Mouse (Mus musculus): Measurements from ENCODE around the gene Bcar3.
"Not testable (repeated sequence)": the region's sequence is repeated elsewhere in the genome, so short reads cannot be mapped to it uniquely, and the experiment has no call there.

Bcar3 gene

GRCm38 (mm10) chr3:122293954-122294850, at the start of gene Bcar3:
Bcar3 (plus strand) TSS chr3:122294136.
- peak; percentile 96 for DNase-seq (ENCODE audit: low read depth)

DNA sequence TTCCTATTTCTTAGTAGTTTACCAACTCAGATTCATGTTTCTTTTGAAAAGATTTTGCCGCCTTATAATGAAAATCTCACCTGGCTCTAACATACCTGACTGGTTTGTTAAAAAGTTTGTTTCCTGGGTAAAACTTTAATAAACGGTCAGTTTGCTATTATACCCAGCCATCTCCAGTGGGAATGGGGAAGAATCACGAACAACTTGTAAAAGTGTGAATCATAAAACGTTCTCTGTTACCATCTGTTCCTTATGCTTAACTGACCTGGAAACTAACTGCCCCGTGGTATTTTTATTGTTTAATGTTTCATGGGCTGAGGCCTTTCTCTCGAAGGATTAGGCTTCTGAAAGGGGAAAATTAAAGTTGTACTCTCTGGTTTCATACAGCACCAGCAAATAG, 49.2 kb upstream of the Bcar3 start:
- DNase-seq (ENCODE audit: low read depth): no peak

DNA sequence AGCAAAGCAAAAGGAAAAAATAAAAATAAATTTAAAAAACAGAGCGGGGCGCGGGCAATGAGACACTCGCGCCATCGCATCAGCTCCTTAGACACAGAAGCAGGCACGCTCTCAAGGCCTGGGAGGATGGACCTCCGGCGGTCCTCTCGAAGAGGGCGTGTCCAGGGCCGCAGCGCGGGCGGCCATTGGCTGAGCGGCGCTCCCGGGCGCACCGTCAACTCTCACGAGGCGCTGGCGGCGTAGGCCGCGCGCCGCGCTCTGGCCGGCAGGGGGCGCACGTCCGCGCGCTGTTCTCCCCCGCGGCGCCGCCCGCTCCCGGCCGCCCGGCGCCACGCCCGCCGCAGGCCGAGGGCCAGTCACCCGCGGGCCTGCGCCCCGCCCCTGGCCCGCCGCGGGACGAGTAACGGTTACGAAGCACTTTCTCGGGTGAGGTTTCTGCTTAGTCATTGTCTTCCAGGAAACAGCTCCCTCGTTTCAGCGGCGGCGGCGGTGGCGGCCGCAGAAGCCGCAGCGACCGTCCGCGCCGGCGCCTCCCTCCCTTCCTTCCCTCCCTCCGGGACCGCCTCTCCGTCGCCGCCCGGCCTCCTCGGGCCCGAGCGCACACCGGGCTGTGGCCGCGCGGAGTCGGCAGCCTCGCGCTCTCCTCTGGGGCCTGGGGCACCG, 48.6 kb upstream of the Bcar3 start, which contains the start of gene Gclm:
TSS of gene Gclm (plus strand) at position 343 of the 663 bp plus-strand sequence.
- peak; percentile 98 for DNase-seq (ENCODE audit: low read depth)

GRCm38 (mm10) chr3:122245878-122246332, 48.0 kb upstream of the Bcar3 start:
- peak; percentile 57 for DNase-seq (ENCODE audit: low read depth)

DNA sequence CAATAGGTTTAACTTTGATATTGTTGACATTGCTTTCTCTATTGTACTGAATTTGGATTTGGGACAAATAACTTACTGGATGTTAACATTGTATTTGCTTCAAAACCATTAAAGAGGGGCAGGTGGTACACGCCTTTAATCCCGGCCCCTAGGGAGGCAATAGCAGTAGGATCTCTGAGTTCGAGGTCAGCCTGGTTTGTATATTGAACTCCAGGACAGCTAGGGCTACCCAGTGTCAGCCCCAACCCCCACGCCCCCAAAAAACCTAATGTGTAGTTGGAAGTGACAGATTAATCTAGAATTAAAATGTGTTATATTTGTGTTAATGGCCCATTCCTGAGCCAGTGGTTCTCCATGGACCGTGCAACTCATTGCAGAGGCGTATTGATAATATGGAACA, 47.5 kb upstream of the Bcar3 start:
- DNase-seq (ENCODE audit: low read depth): no peak

GRCm38 (mm10) chr3:122246986-122247767, 46.8 kb upstream of the Bcar3 start:
- peak; percentile 31 for DNase-seq (ENCODE audit: low read depth)

GRCm38 (mm10) chr3:122247768-122248100, 46.2 kb upstream of the Bcar3 start:
- no peak for DNase-seq (ENCODE audit: low read depth)

DNA sequence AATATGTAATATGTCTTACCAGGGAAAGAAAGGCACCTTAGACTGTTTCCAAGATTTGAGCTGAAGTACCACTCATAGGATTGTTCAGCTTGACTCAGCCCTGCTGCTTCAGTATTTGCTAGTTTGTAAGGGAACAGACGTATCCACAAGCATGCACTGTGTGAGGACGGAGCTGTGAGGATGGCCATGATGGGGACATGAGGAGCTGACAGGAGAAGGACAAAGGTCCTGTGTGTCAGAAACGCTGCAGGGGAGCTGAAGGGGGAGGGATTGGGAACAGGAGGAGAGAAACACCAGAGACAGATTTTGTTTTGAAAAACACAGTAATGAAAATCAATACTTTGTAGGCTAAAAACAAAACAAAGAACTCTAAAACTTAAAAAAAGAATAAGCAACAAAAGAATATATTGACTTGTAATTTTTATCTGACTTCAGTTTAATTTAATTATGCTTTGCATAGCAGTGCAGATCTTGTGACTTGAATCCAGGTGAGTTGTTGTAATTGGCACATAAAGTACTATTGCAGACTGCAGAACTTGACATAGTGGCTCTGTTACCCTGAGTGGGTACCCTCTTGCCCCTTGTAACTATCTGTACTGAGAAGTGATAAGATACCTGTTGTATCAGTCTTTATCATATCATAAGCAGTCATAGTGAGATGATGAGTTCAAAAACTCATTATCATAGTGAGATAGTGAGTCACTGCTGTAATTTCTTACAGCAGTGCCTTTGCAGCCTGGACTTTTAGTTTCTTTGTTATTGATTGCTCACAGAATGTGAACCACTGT, 41.3 kb upstream of the Bcar3 start:
- DNase-seq (ENCODE audit: low read depth): no peak

DNA sequence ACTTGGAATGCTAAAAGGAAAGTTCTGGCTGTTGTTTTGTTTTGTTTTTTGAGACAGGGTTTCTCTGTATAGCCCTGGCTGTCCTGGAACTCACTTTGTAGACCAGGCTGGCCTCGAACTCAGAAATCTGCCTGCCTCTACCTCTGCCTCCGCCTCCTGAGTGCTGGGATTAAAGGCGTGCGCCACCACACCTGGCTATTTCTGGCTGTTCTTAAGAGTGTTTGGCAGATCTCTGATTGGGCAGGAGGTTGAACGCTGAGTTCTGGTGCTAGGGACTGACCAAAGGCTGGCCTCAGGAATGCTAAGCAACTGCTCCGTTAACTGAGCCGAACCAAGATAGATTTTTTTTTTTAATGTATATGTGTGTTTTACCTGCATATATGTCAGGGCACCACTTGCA, 39.9 kb upstream of the Bcar3 start:
- DNase-seq (ENCODE audit: low read depth): not testable (repeated sequence)

DNA sequence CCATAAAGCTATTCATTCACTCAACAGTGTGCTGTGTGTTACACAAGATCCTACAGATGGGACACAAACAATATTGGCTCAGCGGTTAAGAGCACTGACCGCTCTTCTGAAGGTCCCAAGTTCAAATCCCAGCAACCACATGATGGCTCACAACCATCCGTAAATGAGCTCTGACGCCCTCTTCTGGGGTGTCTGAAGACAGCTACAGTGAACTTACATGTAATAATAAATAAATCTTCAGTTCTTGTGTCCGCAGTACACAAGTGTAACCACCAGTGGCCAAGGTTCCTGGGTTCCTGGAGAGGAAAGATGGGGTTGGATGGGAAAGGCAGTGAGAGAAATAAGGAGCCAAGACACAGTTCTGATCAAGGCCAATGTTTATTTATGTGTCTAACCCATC, 23.9 kb upstream of the Bcar3 start:
- peak; percentile 37 for DNase-seq (ENCODE audit: low read depth)

DNA sequence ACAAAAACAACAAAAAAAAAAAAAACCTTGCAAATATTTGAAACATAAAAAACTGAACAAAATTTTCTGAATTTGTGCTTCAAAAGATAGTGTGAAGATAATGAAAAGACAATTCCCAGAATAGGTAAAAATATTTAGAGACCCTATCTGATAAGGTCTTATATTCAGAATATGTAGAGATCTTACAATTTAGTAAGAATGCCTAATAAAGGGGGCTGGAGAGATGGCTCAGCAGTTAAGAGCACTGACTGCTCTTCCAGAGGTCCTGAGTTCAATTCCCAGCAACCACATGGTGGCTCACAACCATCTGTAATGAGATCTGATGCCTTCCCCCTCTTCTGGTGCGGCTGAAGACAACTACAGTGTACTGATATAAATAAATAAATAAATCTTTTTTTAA, 21.4 kb upstream of the Bcar3 start:
- DNase-seq (ENCODE audit: low read depth): not testable (repeated sequence)

- DNase-seq (ENCODE audit: low read depth): peak; percentile 19
Observed at GRCm38 (mm10) chr3:122273407-122274240, 20.3 kb upstream of the Bcar3 start.

DNA sequence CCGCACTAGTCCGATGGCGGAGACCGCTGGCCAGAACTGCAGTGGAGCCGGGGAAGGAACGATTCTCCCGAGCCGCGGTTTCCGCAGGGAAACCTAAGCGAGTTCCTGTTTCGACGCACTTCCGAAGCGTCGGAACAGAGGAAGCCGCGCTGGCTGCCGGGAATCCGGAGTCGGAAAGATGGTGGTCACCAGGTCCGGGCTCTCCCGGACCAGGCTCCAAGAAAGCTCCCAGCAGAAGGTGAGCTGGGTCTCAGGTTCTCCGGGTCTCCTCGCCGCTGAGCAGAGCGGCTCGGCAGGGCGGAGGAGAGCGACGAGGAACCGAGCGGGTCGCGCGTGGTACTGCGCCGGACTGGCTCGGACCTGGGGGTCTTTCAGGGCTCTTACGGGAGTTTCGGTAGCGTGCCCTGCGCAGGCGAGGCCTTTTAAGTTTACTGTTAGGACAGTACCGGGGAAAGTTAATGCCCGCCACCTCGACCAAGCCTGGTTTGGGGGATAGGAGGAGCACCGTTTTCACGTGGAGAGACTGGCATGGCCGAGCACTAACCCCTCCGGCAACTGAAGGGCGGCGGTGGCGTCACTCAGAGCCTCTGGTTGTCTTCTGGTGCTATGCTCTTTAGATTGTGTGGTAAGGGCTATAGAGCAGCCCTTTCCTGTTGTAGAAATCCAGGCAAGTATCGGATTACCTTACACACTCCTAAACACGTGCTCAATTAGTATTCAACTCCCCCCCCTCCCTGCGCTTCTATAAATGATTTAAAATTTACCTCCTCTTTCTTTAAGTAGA, 19.5 kb upstream of the Bcar3 start, which contains the start of gene Dnttip2:
TSS of gene Dnttip2 (plus strand) at position 148 of the 784 bp plus-strand sequence.
- DNase-seq (ENCODE audit: low read depth): peak; percentile 99

DNA sequence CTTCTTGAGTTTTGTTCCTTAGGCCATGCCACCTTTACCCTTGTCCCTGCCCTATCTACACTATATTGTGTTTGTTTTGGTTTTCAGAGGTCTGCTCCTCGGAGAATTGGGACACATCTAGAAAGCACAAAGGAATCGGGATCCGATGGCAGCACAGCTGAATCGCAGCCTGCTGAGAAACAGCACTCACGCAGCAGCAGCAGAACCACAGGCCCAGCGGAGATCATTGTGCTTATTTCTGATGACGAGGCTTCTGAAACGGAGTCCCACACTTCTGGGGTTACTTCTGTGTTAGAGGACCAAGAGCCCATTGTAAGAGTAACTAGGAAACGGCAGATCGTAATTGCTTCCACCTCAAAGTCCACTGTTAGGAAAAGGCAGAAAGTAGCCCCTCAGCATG, 18.8 kb upstream of the Bcar3 start:
- no peak for DNase-seq (ENCODE audit: low read depth)

GRCm38 (mm10) chr3:122287195-122287594, 6.7 kb upstream of the Bcar3 start:
- DNase-seq (ENCODE audit: low read depth): no peak

- DNase-seq (ENCODE audit: low read depth): no peak
Observed at GRCm38 (mm10) chr3:122288613-122289195, 5.2 kb upstream of the Bcar3 start.

DNA sequence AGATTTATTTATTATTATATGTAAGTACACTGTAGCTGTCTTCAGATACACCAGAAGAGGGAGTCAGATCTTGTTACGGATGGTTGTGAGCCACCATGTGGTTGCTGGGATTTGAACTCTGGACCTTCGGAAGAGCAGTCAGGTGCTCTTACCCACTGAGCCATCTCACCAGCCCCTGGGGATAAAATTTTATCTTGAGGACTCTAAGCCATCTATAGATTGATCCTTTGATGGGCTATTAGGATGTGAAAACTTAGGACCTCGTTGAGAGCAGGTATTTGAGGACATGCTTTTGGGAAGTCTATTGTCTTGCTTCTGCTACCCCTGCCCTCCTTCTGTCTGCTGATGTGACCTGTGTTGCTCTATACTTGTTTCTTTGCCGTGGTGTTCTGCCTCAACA, 4.6 kb upstream of the Bcar3 start:
- not testable (repeated sequence) for DNase-seq (ENCODE audit: low read depth)

GRCm38 (mm10) chr3:122290696-122291095, 3.2 kb upstream of the Bcar3 start:
- no peak for DNase-seq (ENCODE audit: low read depth)

DNA sequence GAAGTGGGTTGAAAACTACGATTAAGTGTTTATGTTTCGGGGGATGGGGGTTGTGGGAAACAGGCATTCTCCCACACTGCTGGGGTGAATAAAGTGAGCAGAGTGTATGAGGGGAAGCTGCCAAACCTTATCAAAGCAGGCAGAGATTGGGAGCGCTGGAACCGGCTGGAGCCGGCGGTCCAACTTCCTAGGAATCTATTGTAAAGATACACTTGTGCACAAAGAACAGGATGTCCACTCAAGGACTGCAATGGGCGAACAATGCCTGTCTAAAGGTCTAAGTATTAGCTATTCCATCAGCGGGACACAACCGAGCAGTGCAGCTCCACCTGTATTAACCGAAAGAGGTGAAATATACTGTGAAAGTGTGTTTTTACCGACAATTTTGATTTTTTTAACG, 2.1 kb upstream of the Bcar3 start:
- DNase-seq (ENCODE audit: low read depth): no peak
